Mouse (Mus musculus) limb, embryonic 14.5 days (tissue): ENCODE measurements at regions not wholly inside any gene's neighbourhood (a gene's known extent, or its start where the extent isn't known, plus 50 kb on each side); places are given as distances from the start of the nearest gene placed in this dataset.

ENCODE experiments used
- ATAC-seq: fragments of 200-750 bp; cut with Nextera tagmentation; 2 replicates; pipeline ENCODE4 v1.8.0; 2017; ENCODE audit warnings: low read depth, moderate number of reproducible peaks, moderate TSS enrichment; ENCODE audit not compliant: low FRiP score
- DNase-seq: peaks from one replicate; pipeline ENCODE4 v3.0.0-alpha.2; 2015; ENCODE audit warnings: low spot score
- H3K27ac ChIP-seq: fragments of 300-500 bp; sonication (generic); replicated peaks from 2 replicates; pipeline ENCODE4 v1.5.1; 2014; ENCODE audit warnings: low read depth, mild to moderate bottlenecking, low read length, moderate library complexity, mixed read lengths
- H3K27me3 ChIP-seq: fragments of 300-500 bp; sonication (generic); 2 replicates; pipeline ENCODE4 v1.6.1; 2014; ENCODE audit warnings: low read length, mixed read lengths; ENCODE audit not compliant: control insufficient read depth, insufficient read depth
- H3K36me3 ChIP-seq: fragments of 300-500 bp; sonication (generic); 2 replicates; pipeline ENCODE4 v1.6.1; 2014; ENCODE audit warnings: mild to moderate bottlenecking, low read length, moderate library complexity, mixed read lengths; ENCODE audit not compliant: control insufficient read depth, insufficient read depth
- H3K4me1 ChIP-seq: fragments of 300-500 bp; sonication (generic); 2 replicates; pipeline ENCODE4 v1.6.1; 2014; ENCODE audit warnings: antibody characterized with exemption, low read length, mixed read lengths; ENCODE audit not compliant: control insufficient read depth, insufficient read depth
- H3K4me2 ChIP-seq: fragments of 300-500 bp; sonication (generic); replicated peaks from 2 replicates; pipeline ENCODE4 v1.6.1; 2014; ENCODE audit warnings: low read depth, mild to moderate bottlenecking, low read length, moderate library complexity; ENCODE audit not compliant: severe bottlenecking
- H3K4me3 ChIP-seq: fragments of 300-500 bp; sonication (generic); replicated peaks from 2 replicates; pipeline ENCODE4 v1.5.1; 2014; ENCODE audit warnings: low read length
- H3K9ac ChIP-seq: fragments of 300-500 bp; sonication (generic); 2 replicates; pipeline ENCODE4 v1.6.1; 2014; ENCODE audit warnings: mild to moderate bottlenecking, low read depth, low read length, moderate library complexity; ENCODE audit not compliant: severe bottlenecking
- H3K9me3 ChIP-seq: fragments of 300-500 bp; sonication (generic); 2 replicates; pipeline ENCODE4 v1.6.1; 2016; ENCODE audit warnings: low read length; ENCODE audit not compliant: control insufficient read depth
- POLR2A ChIP-seq: fragments of 200-500 bp; IDR thresholded peaks from 2 replicates; pipeline ENCODE4 v1.8.0; 2012; ENCODE audit warnings: inconsistent platforms, mild to moderate bottlenecking, moderate library complexity, borderline replicate concordance; ENCODE audit not compliant: insufficient read depth, insufficient read length; ENCODE audit errors: extremely low read depth
- WGBS: fragments of 180-500 bp; shearing (Covaris S2); extraction: QIAGEN DNeasy Blood & Tissue Kit; methylation state at CpG from one replicate; pipeline ENCODE4 v1.1.7; 2014; 5-methylcytosine and 5-hydroxymethylcytosine counted together

- WGBS, result 36% methylated on average over 3 of the region's 3 CpGs
These were observed 201.7 kb upstream of the Nrip1 start for GRCm38 (mm10) chr16:76575281-76575680.

GRCm38 (mm10) chr16:76566220-76566619, 192.6 kb upstream of the Nrip1 start:
- H3K9ac ChIP-seq, result no peak overlapping the region
- WGBS, result 17% methylated on average over 11 of the region's 11 CpGs
- no peak for TF ChIP-seq POLR2A
- no peaks in the 10 kb centered on the region for H3K4me1 ChIP-seq
- no peaks in the 10 kb centered on the region for H3K36me3 ChIP-seq
- DNase-seq, result no peak
- H3K27me3 ChIP-seq, result no peaks in the 10 kb centered on the region
- ATAC-seq, result no peak
- no peak overlapping the region for H3K4me3 ChIP-seq
- no peak overlapping the region for H3K4me2 ChIP-seq
- H3K27ac ChIP-seq, result no peak overlapping the region
- H3K9me3 ChIP-seq, result no peaks in the 10 kb centered on the region

More at GRCm38 (mm10) chr16:76575281-76575680, 201.7 kb upstream of the Nrip1 start:
- Histone ChIP-seq H3K27ac (no peak overlapping the region), H3K27me3 (no peaks in the 10 kb centered on the region), H3K4me3 (no peak overlapping the region), H3K36me3 (no peaks in the 10 kb centered on the region), H3K4me1 (no peaks in the 10 kb centered on the region), H3K9ac (no peak overlapping the region), H3K9me3 (no peaks in the 10 kb centered on the region), H3K4me2 (no peak overlapping the region)
- ATAC-seq (no peak), DNase-seq (no peak)
- TF ChIP-seq POLR2A, result no peak

GRCm38 (mm10) chr16:76554846-76555245, 181.2 kb upstream of the Nrip1 start:
- H3K9ac ChIP-seq, result no peak overlapping the region
- DNase-seq, result no peak
- H3K4me1 ChIP-seq, result no peaks in the 10 kb centered on the region
- no peak for ATAC-seq
- no peak overlapping the region for H3K4me2 ChIP-seq
- H3K36me3 ChIP-seq, result no peaks in the 10 kb centered on the region
- no peak for TF ChIP-seq POLR2A
- H3K9me3 ChIP-seq, result no peaks in the 10 kb centered on the region; the same call in 1 of the 2 replicates
- H3K4me3 ChIP-seq, result no peak overlapping the region
- H3K27ac ChIP-seq, result no peak overlapping the region
- H3K27me3 ChIP-seq, result no peaks in the 10 kb centered on the region
- 87% methylated on average over 4 of the region's 4 CpGs for WGBS

GRCm38 (mm10) chr16:76549628-76550027, 176.0 kb upstream of the Nrip1 start:
- no peaks in the 10 kb centered on the region for H3K36me3 ChIP-seq
- DNase-seq (no peak), ATAC-seq (no peak)
- H3K9me3 ChIP-seq, result no peaks in the 10 kb centered on the region; the same call in 1 of the 2 replicates
- H3K4me1 ChIP-seq, result no peaks in the 10 kb centered on the region
- H3K4me3 ChIP-seq, result no peak overlapping the region
- no peak overlapping the region for H3K27ac ChIP-seq
- no peak for TF ChIP-seq POLR2A
- H3K4me2 ChIP-seq, result no peak overlapping the region
- no peaks in the 10 kb centered on the region for H3K27me3 ChIP-seq
- no peak overlapping the region for H3K9ac ChIP-seq
- 85% methylated on average over 5 of the region's 5 CpGs for WGBS

GRCm38 (mm10) chr16:76547087-76547486, 173.5 kb upstream of the Nrip1 start:
- H3K4me2 ChIP-seq, result no peak overlapping the region
- H3K36me3 ChIP-seq, result no peaks in the 10 kb centered on the region
- no peaks in the 10 kb centered on the region; the same call in 1 of the 2 replicates for H3K9me3 ChIP-seq
- ATAC-seq, result no peak
- H3K27me3 ChIP-seq, result no peaks in the 10 kb centered on the region
- TF ChIP-seq POLR2A, result no peak
- DNase-seq, result no peak
- no peak overlapping the region for H3K9ac ChIP-seq
- WGBS, result 83% methylated on average over 4 of the region's 4 CpGs
- H3K4me3 ChIP-seq, result no peak overlapping the region
- H3K4me1 ChIP-seq, result no peaks in the 10 kb centered on the region
- no peak overlapping the region for H3K27ac ChIP-seq

- no peak overlapping the region for H3K4me3 ChIP-seq
- H3K9ac ChIP-seq, result no peak overlapping the region
- H3K36me3 ChIP-seq, result no peaks in the 10 kb centered on the region
- no peaks in the 10 kb centered on the region; the same call in 1 of the 2 replicates for H3K9me3 ChIP-seq
- no peak for TF ChIP-seq POLR2A
- WGBS, result 81% methylated on average over 2 of the region's 2 CpGs
- no peak overlapping the region for H3K4me2 ChIP-seq
- H3K4me1 ChIP-seq, result no peaks in the 10 kb centered on the region
- H3K27ac ChIP-seq, result no peak overlapping the region
- DNase-seq (no peak), ATAC-seq (no peak)
- no peaks in the 10 kb centered on the region for H3K27me3 ChIP-seq
These were observed 173.0 kb upstream of the Nrip1 start for GRCm38 (mm10) chr16:76546632-76547031.
